ENCODE assay signal across 8 mouse cellular contexts in genomic region chr9:53825318-53825717, GRCm38 (mm10). TPM values are rescaled to one million over a fixed set of nuclear protein-coding genes. Genes with fewer than 3 reads are reported as not detected.
DNase-seq lines count a peak whose midpoint lies in the region; ATAC-seq and TF ChIP-seq lines count a peak whose summit lies in the region.

No protein-coding gene starts in this region.

- no peak for ATAC-seq in heart, embryonic 11.5 days (replicated peaks; ENCODE audit: insufficient number of reproducible peaks, low FRiP score, low TSS enrichment)
- ATAC-seq in megakaryocyte-erythroid progenitor cell, adult 5-6 weeks (replicated peaks; ENCODE audit: low FRiP score, low TSS enrichment, poor library complexity, severe bottlenecking): peak; percentile 87

- WGBS in heart, embryonic 11.5 days (ENCODE audit: insufficient replicate concordance): 6% methylated on average over 9 of the region's 9 CpGs
- 5% methylated on average over 9 of the region's 9 CpGs for WGBS in heart, embryonic 10.5 days

- H3K9ac ChIP-seq in heart, embryonic 11.5 days (ENCODE audit: low read depth, low read length): no peak overlapping the region

- no peak overlapping the region for H3K4me3 ChIP-seq in heart, embryonic 11.5 days (ENCODE audit: low read depth, low read length)
- H3K4me3 ChIP-seq in heart, embryonic 10.5 days: no peak overlapping the region
- H3K4me3 ChIP-seq in bone marrow macrophage, adult 2 months (ENCODE audit: insufficient read depth, low read length): no peak overlapping the region

- intact Hi-C loops in heart, postnatal 10 days (cut with DNase I): loop anchor here (10.0 kb wide), 1 partner anchor 289 kb away; no protein-coding TSS in a partner anchor

- H3K9me3 ChIP-seq in heart, embryonic 11.5 days (replicated peaks; ENCODE audit: control insufficient read depth, low read length): no peaks in the 10 kb centered on the region
- H3K9me3 ChIP-seq in heart, embryonic 10.5 days: no peaks in the 10 kb centered on the region

- no peak overlapping the region for H3K27ac ChIP-seq in heart, embryonic 11.5 days (ENCODE audit: low read depth, low read length)
- no peak overlapping the region for H3K27ac ChIP-seq in heart, embryonic 10.5 days
- no peak overlapping the region for H3K27ac ChIP-seq in bone marrow macrophage, adult 2 months (ENCODE audit: insufficient read depth, low read depth, low read length)

- H3K36me3 ChIP-seq in heart, embryonic 11.5 days (ENCODE audit: control insufficient read depth, insufficient read depth, low read length): no peaks in the 10 kb centered on the region
- no peaks in the 10 kb centered on the region for H3K36me3 ChIP-seq in heart, embryonic 10.5 days

- no peak for DNase-seq in heart, embryonic 10.5 days (ENCODE audit: low spot score)
- DNase-seq in B cell, adult 2 months: peak; percentile 10
- peak; percentile 5 to 18 for DNase-seq in heart, postnatal 10 days
- DNase-seq in gastrocnemius, postnatal 10 days: no peak
- DNase-seq in spleen, postnatal 10 days (ENCODE audit: low spot score in 2 of 2): no peak

- TF ChIP-seq CTCF in bone marrow macrophage, adult 2 months (IDR thresholded peaks at IDR 0.05; ENCODE audit: low read depth, low read length): peak; percentile 78

- TF ChIP-seq POLR2A in bone marrow macrophage, adult 2 months (IDR thresholded peaks at IDR 0.05; ENCODE audit: borderline replicate concordance, low read depth, low read length): no peak

- no peaks in the 10 kb centered on the region for H3K4me1 ChIP-seq in heart, embryonic 11.5 days (ENCODE audit: control insufficient read depth, insufficient read depth, low read length)
- peaks cover 7% of the 10 kb centered on the region; the same call in 1 of the 2 replicates for H3K4me1 ChIP-seq in heart, embryonic 10.5 days
- no peaks in the 10 kb centered on the region for H3K4me1 ChIP-seq in bone marrow macrophage, adult 2 months (ENCODE audit: control insufficient read depth, insufficient read depth, low read length)

- H3K4me2 ChIP-seq in heart, embryonic 11.5 days: peak overlapping the region; percentile 9

- H3K27me3 ChIP-seq in heart, embryonic 11.5 days (ENCODE audit: control insufficient read depth, insufficient read depth, low read length): no peaks in the 10 kb centered on the region
- H3K27me3 ChIP-seq in heart, embryonic 10.5 days (ENCODE audit: insufficient read depth, poor library complexity, severe bottlenecking): no peaks in the 10 kb centered on the region; the same call in 1 of the 2 replicates

RNA-seq across cellular contexts. Expression of gene Sln, which starts 24.6 kb away (rescaled TPM):
- polyA plus RNA-seq in heart, embryonic 11.5 days (2014; fragmentation: Nextera tagmentation; extraction: Ambion mirVana): 10.4 and 10.6 TPM in 2 replicates
- polyA plus RNA-seq in heart, embryonic 10.5 days (2016; fragmentation: Nextera tagmentation; extraction: Ambion mirVana): 1.5 and 1.7 TPM in 2 replicates
- polyA plus RNA-seq in bone marrow macrophage, adult 2 months (2012; ENCODE audit: insufficient read depth, insufficient read length, missing spikeins): not detected in 2 replicates
- total RNA-seq in heart, postnatal 10 days (2021): 10 to 100 TPM; 22.6 to 50.2 TPM
- not detected in 2 replicates for total RNA-seq in megakaryocyte-erythroid progenitor cell, adult 5-6 weeks (2014; fragmentation: Nextera tagmentation)
- total RNA-seq in megakaryocyte-erythroid progenitor cell, adult 5-6 weeks (2017): not detected in 2 replicates
- total RNA-seq in gastrocnemius, postnatal 10 days (2021): 10 to 100 TPM; 29.0 to 38.3 TPM

RNA-seq across cellular contexts. Expression of gene Slc35f2, which starts 54.0 kb away (rescaled TPM):
- polyA plus RNA-seq in heart, embryonic 11.5 days (2014; fragmentation: Nextera tagmentation; extraction: Ambion mirVana): 0.82 and 1.2 TPM in 2 replicates
- polyA plus RNA-seq in heart, embryonic 10.5 days (2016; fragmentation: Nextera tagmentation; extraction: Ambion mirVana): 0.89 and 2.9 TPM in 2 replicates
- polyA plus RNA-seq in bone marrow macrophage, adult 2 months (2012; ENCODE audit: insufficient read depth, insufficient read length, missing spikeins): not detected in 2 replicates
- total RNA-seq in heart, postnatal 10 days (2021): under 1 TPM in 1 of 2 experiments, not detected in 1; 0.29 TPM
- total RNA-seq in megakaryocyte-erythroid progenitor cell, adult 5-6 weeks (2014; fragmentation: Nextera tagmentation): 3.2 and 3.3 TPM in 2 replicates
- total RNA-seq in megakaryocyte-erythroid progenitor cell, adult 5-6 weeks (2017): 1.6 and 2.7 TPM in 2 replicates
- total RNA-seq in gastrocnemius, postnatal 10 days (2021): under 1 TPM in 1 of 2 experiments, not detected in 1; 0.20 TPM

Comparison
In these comparisons a context has a peak if more than half of its experiments do, and no peak if none do; other contexts are left out.
1. DNase-seq: peak in B cell, adult 2 months (2 of 2) and heart, postnatal 10 days (2 of 2); none in heart, embryonic 10.5 days (single experiment), gastrocnemius, postnatal 10 days (single experiment) and spleen, postnatal 10 days (0 of 2).
2. RNA of gene Sln, which starts 24.6 kb away (total RNA-seq): 22.6 to 50.2 TPM in heart, postnatal 10 days and 29.0 to 38.3 TPM in gastrocnemius, postnatal 10 days; not detected in megakaryocyte-erythroid progenitor cell, adult 5-6 weeks; every median in the first group is over 10 times any median in the second.